Mouse (Mus musculus) fat pad, adult 2 months (tissue): ENCODE results near the gene Bmp5.

Experiments
- DNase-seq: peaks from one replicate; pipeline ENCODE4 v3.0.0-alpha.2; 2011; ENCODE audit warnings: low read depth, low spot score; ENCODE audit errors: extremely low read depth

The Bmp5 gene

DNA sequence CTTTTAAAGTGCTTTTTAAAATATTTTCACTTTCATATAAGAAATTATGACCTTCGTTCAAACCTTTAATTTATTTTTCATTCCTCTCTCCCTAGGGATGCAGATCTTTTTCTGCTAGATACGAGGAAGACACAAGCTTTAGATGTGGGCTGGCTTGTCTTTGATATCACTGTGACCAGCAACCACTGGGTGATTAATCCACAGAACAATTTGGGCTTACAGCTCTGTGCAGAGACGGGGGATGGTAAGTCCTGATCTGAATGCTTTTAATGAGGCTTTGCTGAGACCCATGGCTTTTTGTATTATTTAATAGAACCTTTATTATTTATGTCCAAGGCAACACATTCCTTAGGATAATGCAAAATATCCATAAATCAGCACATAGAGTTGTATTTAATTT, 64.3 kb downstream of the Bmp5 start:
- DNase-seq: no peak

GRCm38 (mm10) chr9:75840841-75841240, 65.7 kb downstream of the Bmp5 start:
- no peak for DNase-seq

- DNase-seq: no peak
Observed at GRCm38 (mm10) chr9:75846010-75846409, 70.8 kb downstream of the Bmp5 start.

GRCm38 (mm10) chr9:75850670-75851228, 75.6 kb downstream of the Bmp5 start:
- DNase-seq: no peak

GRCm38 (mm10) chr9:75858161-75858560, 83.0 kb downstream of the Bmp5 start:
- DNase-seq: no peak

GRCm38 (mm10) chr9:75858939-75859338, 83.8 kb downstream of the Bmp5 start:
- DNase-seq: no peak

GRCm38 (mm10) chr9:75870332-75871177, 95.4 kb downstream of the Bmp5 start:
- no peak for DNase-seq

DNA sequence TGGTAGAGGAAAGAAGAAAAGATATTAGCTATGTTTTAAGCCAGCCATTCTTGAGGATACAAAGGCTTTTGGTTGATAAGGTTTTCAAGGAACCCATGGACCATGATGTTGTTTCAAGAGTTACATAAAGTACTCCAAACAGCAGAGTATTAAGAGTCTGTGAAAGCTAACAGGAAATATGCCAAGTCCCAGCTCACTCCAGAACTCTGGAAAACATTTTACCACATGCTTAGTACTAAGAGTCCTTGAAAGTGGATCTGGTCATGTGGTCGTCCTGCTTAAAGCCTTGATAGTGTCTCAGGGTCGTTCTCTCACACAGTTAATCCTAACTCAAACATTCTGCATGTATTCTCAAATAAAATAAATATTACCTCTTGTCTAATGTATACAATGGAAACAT, 101.2 kb downstream of the Bmp5 start:
- DNase-seq: no peak

- no peak for DNase-seq
Observed at GRCm38 (mm10) chr9:75883481-75884190, 108.5 kb downstream of the Bmp5 start.

DNA sequence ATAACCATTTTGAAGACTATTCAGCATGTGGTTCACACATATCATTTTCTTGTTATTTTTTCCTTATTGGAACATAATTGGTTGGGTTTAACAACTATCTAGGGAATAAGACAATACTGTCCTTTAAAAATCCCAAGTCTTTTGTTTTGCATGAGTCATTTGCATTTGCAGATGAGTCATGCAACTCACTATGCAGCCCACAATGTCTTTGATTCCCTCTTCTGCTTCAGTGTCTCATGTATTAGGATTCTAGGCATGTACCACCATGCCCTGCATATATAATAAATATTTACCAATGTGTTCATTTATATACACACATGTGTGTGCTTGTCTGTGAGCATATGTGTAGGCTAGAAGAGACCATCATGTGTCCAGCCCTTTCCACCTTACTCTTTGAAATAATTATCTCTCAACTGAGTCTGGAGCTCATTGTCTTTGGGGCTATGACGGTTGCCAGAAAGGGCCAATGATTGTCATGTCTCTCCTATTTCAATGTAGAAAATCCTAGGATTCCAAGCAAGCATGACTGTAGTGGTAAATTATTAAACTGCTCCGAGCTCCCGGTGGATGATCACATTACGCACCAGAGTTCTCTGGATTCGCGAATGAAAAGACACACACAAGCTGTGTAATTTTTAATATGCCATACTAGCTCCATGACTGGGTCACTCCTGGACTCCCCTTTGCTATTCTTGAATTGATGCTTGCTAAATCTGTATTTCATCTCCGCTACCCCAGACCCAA, 111.8 kb downstream of the Bmp5 start:
- DNase-seq: no peak

GRCm38 (mm10) chr9:75896918-75897317, 121.8 kb downstream of the Bmp5 start:
- DNase-seq: no peak

- DNase-seq: no peak
Observed at GRCm38 (mm10) chr9:75898022-75898421, 122.9 kb downstream of the Bmp5 start.

DNA sequence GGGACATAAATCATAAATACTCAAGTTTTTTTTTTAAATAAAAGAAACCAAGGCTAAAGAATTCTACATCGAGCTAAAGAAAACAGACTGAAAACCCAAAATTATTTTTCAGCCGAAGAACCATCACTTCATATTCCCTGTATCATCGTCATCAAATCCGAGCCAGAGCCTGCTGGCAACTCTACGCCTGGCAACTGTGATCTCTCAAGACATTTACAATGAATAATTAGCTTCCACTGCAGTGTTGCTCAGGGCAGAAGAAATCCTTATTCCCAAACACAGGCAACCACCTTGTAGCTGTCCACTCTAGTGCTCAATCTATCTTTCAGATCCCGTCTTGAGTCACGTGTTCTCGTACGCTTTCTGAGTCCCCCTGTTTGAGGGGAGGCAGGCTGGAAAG, 126.1 kb downstream of the Bmp5 start:
- no peak for DNase-seq

GRCm38 (mm10) chr9:75905497-75905896, 130.3 kb downstream of the Bmp5 start:
- no peak for DNase-seq

- DNase-seq: no peak
Observed at GRCm38 (mm10) chr9:75910112-75910799, 135.1 kb downstream of the Bmp5 start.

DNA sequence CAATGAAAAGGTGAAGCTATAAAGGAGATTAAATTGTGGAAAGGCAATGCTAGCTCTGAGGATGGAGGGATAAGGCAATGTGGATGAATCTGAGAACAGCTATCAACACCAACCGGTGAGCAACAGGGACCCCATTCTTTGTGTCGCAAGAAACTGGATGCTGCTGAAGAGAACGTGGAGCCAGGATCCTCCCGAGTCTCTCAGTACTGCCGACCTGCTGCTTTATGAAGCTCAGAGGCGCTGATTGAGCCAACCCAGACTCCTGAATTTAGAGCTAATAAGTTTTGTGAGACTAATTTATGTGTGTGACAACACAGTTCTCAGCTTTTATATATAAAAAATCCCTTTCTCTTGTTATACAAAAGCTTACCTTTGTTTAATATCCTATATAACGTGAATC, 136.4 kb downstream of the Bmp5 start:
- no peak for DNase-seq

DNA sequence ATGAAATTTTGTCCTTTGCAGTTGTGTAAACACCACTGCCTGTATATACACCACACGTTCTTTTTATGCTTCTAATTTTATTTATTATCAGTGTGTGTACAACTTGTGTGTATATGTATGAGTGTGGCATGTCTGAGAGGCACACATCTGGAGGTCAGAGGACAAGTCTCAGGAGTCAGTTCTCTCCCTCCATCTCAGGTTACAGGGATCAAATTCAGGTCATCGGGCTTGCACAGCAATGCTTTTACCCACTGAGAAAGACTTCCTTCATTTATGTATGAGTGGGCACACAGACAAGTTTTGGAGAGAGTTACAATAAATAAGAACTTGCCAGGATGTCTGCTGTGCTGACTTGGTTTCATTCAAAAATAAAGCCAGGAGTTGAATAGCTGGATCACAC, 140.9 kb downstream of the Bmp5 start:
- DNase-seq: no peak

DNA sequence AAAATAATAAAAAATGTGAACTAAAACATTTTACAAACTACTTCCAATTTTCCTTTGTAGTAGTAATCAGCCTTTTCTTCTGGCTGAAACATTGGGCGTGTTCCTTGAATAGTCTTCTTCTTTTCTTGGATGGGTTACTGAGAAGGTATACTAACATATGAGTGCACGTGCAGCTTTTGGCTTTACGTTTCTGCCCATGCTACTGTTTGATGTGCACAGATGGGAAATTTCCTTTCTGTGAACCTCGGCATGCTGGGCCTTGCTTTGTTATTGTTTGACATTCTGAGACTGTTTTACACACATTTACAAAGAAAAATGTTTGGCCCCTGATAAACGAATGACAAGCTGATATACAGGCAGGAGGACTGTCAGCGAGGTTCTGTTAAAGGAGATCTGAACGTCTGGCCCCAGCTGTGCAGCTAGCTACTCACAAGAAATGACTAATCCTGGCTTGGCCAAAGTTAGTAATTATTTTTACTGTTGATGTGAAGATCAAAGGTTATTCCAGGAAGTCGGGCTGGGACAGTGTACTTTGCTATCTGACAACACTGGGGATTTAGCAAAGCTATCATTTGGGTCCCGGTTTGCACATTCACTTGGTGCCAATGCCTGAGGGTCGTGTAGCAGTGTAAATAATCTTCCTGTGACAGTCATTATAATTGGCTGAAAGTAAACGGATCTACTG, 152.2 kb downstream of the Bmp5 start:
- DNase-seq: no peak

- no peak for DNase-seq
Observed at GRCm38 (mm10) chr9:75928068-75928467, 152.9 kb downstream of the Bmp5 start.

GRCm38 (mm10) chr9:75944663-75945062, 169.5 kb downstream of the Bmp5 start:
- no peak for DNase-seq
